Mouse (Mus musculus) thymus, adult 2 months (tissue): ENCODE results near the gene Dnajb8.

Source experiments
- CTCF ChIP-seq: fragments of 200-500 bp; IDR thresholded peaks from 2 replicates; pipeline ENCODE4 v1.5.1; 2012; ENCODE audit warnings: mild to moderate bottlenecking, control low read depth, low read length, moderate library complexity, borderline replicate concordance; ENCODE audit not compliant: control insufficient read depth, poor library complexity, insufficient read depth; ENCODE audit errors: extremely low read depth
- POLR2A ChIP-seq: fragments of 200-500 bp; IDR thresholded peaks from 2 replicates; pipeline ENCODE4 v1.6.1; 2012; ENCODE audit warnings: mild to moderate bottlenecking, low read length, control low read depth, moderate library complexity; ENCODE audit not compliant: control insufficient read depth, poor library complexity, insufficient read depth; ENCODE audit errors: extremely low read depth

DNA sequence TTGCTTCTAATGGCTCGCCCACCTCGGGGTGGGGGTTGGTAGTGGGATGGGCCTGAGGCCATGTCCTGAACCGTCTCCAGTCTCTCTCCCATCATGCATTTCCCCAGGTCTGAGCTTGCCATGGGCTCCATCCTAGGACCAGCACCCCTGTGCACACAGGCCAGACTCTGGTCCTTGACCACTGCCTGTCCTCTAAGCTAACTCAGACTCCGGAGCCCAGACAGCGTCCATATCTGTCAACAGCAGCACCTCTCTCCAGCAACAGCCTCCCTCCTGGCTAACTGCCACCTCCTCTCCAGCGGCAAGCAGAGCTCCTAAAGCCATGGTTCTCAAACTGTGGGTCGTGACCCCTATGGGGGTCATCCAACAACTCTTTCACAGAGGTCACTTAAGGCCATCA, 14.4 kb downstream of the Dnajb8 start:
- TF ChIP-seq POLR2A = no peak
- no peak for TF ChIP-seq CTCF
